Mouse (Mus musculus) CH12.LX (cell line): ENCODE measurements around the gene Rabgap1l.

Source experiments
- CHD1 ChIP-seq: IDR thresholded peaks from 2 replicates; pipeline ENCODE4 v1.6.1; 2012; ENCODE audit warnings: low read depth, low read length, improper control_type of control experiment, inconsistent platforms
- CHD2 ChIP-seq: IDR thresholded peaks from 2 replicates; pipeline ENCODE4 v1.6.1; 2011; ENCODE audit warnings: low read length, improper control_type of control experiment
- CTCF ChIP-seq, 2 experiments: IDR thresholded peaks in 1 of 2; conservative IDR thresholded peaks in 1 of 2; 2 replicates each; pipeline ENCODE4 v1.5.1; 2011 to 2012; ENCODE audit warnings: low read depth in 2 of 2, low read length in 2 of 2, improper control_type of control experiment in 1 of 2, inconsistent platforms in 1 of 2, mild to moderate bottlenecking in 1 of 2, moderate library complexity in 1 of 2
- EP300 ChIP-seq: IDR thresholded peaks from 2 replicates; pipeline ENCODE4 v1.6.1; 2011; ENCODE audit warnings: low read length, improper control_type of control experiment
- JUND ChIP-seq: conservative IDR thresholded peaks from 2 replicates; pipeline ENCODE4 v1.6.1; 2011; ENCODE audit warnings: low read depth, low read length, improper control_type of control experiment
- KAT2A ChIP-seq: IDR thresholded peaks from 2 replicates; pipeline ENCODE4 v1.6.1; 2012; ENCODE audit warnings: low read length, improper control_type of control experiment, inconsistent platforms; ENCODE audit not compliant: insufficient replicate concordance
- NRF1 ChIP-seq: IDR thresholded peaks from 2 replicates; pipeline ENCODE4 v1.6.1; 2014; ENCODE audit warnings: low read depth, mild to moderate bottlenecking, inconsistent platforms, low read length, improper control_type of control experiment, moderate library complexity
- USF1 ChIP-seq: IDR thresholded peaks from 2 replicates; pipeline ENCODE4 v1.6.1; 2014; ENCODE audit warnings: low read depth, mild to moderate bottlenecking, inconsistent platforms, low read length, improper control_type of control experiment
- ZNF384 ChIP-seq: IDR thresholded peaks from 2 replicates; pipeline ENCODE4 v1.6.1; 2012; ENCODE audit warnings: low read depth, low read length, improper control_type of control experiment, inconsistent platforms

DNA sequence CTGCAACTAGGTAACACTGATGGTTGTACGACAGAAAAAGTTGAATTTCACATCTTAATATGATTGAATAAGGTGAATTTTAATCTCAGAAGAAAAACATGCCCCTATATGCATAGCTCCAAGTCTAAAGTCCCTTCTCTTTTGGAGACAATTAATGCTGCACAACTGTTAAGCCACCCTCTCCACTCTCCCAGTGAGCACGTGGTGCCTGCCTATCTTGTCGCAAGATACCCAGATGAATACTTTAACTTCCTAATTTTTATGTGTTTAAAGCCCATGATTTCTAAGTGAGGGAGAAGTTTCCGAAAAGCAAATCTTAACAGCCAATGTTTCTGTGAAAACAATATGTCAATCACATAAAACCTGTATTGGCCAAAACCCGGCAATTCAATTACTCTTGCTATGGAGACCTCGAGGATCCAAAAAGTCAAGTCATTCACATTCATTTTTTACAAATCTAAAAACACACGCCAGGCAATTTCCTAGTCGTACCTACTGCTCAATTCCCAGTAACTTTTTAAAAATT lies 581.4 kb downstream of the Rabgap1l start:
- TF ChIP-seq ZNF384 (no peak), CTCF (conservative IDR thresholded peaks at IDR 0.05 in 1 of 2, IDR thresholded peaks at IDR 0.05 in 1 of 2; ENCODE audit: low read depth in 2 of 2, low read length in 2 of 2) (no peak), EP300 (no peak), CHD2 (no peak), JUND (no peak), NRF1 (no peak), KAT2A (0 out of 2 replicates have a peak, but pooled peaks have one; percentile 51), CHD1 (no peak), USF1 (peak; percentile 29)
